Mouse (Mus musculus) small intestine, adult 2 months (tissue): ENCODE measurements at regions not wholly inside any gene's neighbourhood (a gene's known extent, or its start where the extent isn't known, plus 50 kb on each side); places are given as distances from the start of the nearest gene placed in this dataset.

Experiments
- H3K27ac ChIP-seq: fragments of 200-500 bp; 2 replicates; pipeline ENCODE4 v1.5.1; 2012; ENCODE audit warnings: low read depth, low read length, control low read depth, inconsistent platforms; ENCODE audit not compliant: insufficient read depth
- H3K27me3 ChIP-seq: fragments of 200-500 bp; 2 replicates; pipeline ENCODE4 v1.6.1; 2012; ENCODE audit warnings: mild to moderate bottlenecking, moderate library complexity, low read length, inconsistent platforms; ENCODE audit not compliant: control insufficient read depth, insufficient read depth
- H3K36me3 ChIP-seq: fragments of 200-500 bp; 2 replicates; pipeline ENCODE4 v1.6.1; 2012; ENCODE audit warnings: mild to moderate bottlenecking, low read length, control low read depth, inconsistent platforms; ENCODE audit not compliant: control insufficient read depth, insufficient read depth
- H3K4me1 ChIP-seq: fragments of 200-500 bp; 2 replicates; pipeline ENCODE4 v1.6.1; 2012; ENCODE audit warnings: low read length, inconsistent platforms, mixed read lengths; ENCODE audit not compliant: control insufficient read depth, insufficient read depth, insufficient read length
- H3K4me3 ChIP-seq: fragments of 200-500 bp; 2 replicates; pipeline ENCODE4 v1.5.1; 2012; ENCODE audit warnings: low read depth, mild to moderate bottlenecking, control low read depth, inconsistent platforms, low read length, moderate library complexity
- CTCF ChIP-seq: fragments of 200-500 bp; IDR thresholded peaks from 2 replicates; pipeline ENCODE4 v1.5.1; 2012; ENCODE audit warnings: low read depth, mild to moderate bottlenecking, control low read depth, inconsistent platforms, low read length, moderate library complexity, mixed read lengths; ENCODE audit not compliant: insufficient replicate concordance, insufficient read length; ENCODE audit errors: extremely low read depth
- POLR2A ChIP-seq: fragments of 200-500 bp; IDR thresholded peaks from 2 replicates; pipeline ENCODE4 v1.6.1; 2012; ENCODE audit warnings: low read depth, mild to moderate bottlenecking, control low read depth, inconsistent platforms, low read length, moderate library complexity
- WGBS: fragments of 180-500 bp; shearing (Covaris S2); methylation state at CpG from one replicate; pipeline ENCODE4 v1.1.7; 2018; 5-methylcytosine and 5-hydroxymethylcytosine counted together

GRCm38 (mm10) chr19:21012391-21012790 lies 58.4 kb upstream of the Tmc1 start:
- no peaks in the 10 kb centered on the region for H3K27me3 ChIP-seq
- H3K4me1 ChIP-seq, result no peaks in the 10 kb centered on the region
- WGBS, result 79% methylated on average over 9 of the region's 10 CpGs
- TF ChIP-seq CTCF, result no peak
- no peak for TF ChIP-seq POLR2A
- no peak overlapping the region for H3K27ac ChIP-seq
- H3K4me3 ChIP-seq, result no peak overlapping the region
- H3K36me3 ChIP-seq, result no peaks in the 10 kb centered on the region

GRCm38 (mm10) chr19:21009607-21010006 lies 55.6 kb upstream of the Tmc1 start:
- 79% methylated on average over 2 of the region's 2 CpGs for WGBS
- Histone ChIP-seq H3K27ac (no peak overlapping the region), H3K36me3 (no peaks in the 10 kb centered on the region), H3K4me1 (no peaks in the 10 kb centered on the region), H3K27me3 (no peaks in the 10 kb centered on the region), H3K4me3 (no peak overlapping the region)
- no peak for TF ChIP-seq POLR2A
- no peak for TF ChIP-seq CTCF

- whole genome bisulfite sequencing, result 85% methylated on average over 2 of the region's 2 CpGs
- no peaks in the 10 kb centered on the region for H3K4me1 ChIP-seq
- no peak overlapping the region for H3K27ac ChIP-seq
- H3K27me3 ChIP-seq, result no peaks in the 10 kb centered on the region
- no peak for TF ChIP-seq POLR2A
- no peak for TF ChIP-seq CTCF
- no peak overlapping the region for H3K4me3 ChIP-seq
- H3K36me3 ChIP-seq, result no peaks in the 10 kb centered on the region
Observed at GRCm38 (mm10) chr19:21004411-21004810, 50.4 kb upstream of the Tmc1 start.
